Mouse (Mus musculus): ENCODE data around the gene Apoc3.

DNA sequence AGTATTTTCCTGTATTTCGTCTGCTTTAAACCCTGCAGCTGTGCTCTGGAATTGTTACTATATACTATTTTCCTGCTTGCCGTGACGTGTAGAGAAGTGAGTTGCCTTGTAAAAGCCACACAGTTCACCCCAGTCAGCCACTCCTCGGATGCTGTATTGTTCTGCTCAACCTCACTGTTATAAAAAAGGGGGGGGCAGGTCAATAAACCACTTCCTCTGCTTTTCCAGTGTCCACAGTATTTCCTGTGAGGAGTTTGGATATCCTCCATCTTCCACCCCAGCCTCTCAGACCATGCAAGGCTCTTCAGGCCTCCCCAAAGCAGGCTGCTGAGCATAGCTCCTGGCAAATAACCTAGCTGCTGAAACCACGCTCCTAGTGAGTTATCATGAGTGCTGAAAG is 50.9 kb downstream of the Apoc3 start:
- TF ChIP-seq CTCF (IDR thresholded peaks at IDR 0.05; ENCODE audit: extremely low read depth, insufficient read length, insufficient replicate concordance, low read depth, low read length), result no peak
- TF ChIP-seq POLR2A (IDR thresholded peaks at IDR 0.05; ENCODE audit: low read depth, low read length), result no peak
